Mouse (Mus musculus): Measurements from ENCODE around the gene Chka. TPM values are rescaled to one million over a fixed set of nuclear protein-coding genes. Genes with fewer than 3 reads are reported as not detected.

The Chka gene
- polyA plus RNA-seq, 1 experiment from 2014 or later, result 63.3 TPM

- H3K9me3 ChIP-seq, result no peaks in the 10 kb centered on the region
- ATAC-seq, result no peak
- no peaks in the 10 kb centered on the region for H3K27me3 ChIP-seq (replicated peaks)
- H3K4me3 ChIP-seq (replicated peaks), result no peak overlapping the region
- H3K36me3 ChIP-seq, result peaks cover 42% of the 10 kb centered on the region
- H3K4me1 ChIP-seq (replicated peaks), result 0 out of 2 replicates have a peak, but pooled peaks cover 3% of the 10 kb centered on the region
- H3K9ac ChIP-seq, result no peak overlapping the region
- no peak overlapping the region for H3K4me2 ChIP-seq (replicated peaks)
- no peak overlapping the region for H3K27ac ChIP-seq
- WGBS, result 90% methylated on average over 10 of the region's 10 CpGs
Observed at GRCm38 (mm10) chr19:3896208-3896607, 44.6 kb downstream of the Chka start.

GRCm38 (mm10) chr19:3897557-3897956, 46.0 kb downstream of the Chka start:
- Histone ChIP-seq H3K4me1 (replicated peaks) (0 out of 2 replicates have a peak, but pooled peaks cover 3% of the 10 kb centered on the region), H3K9ac (no peak overlapping the region), H3K4me2 (replicated peaks) (no peak overlapping the region), H3K4me3 (replicated peaks) (no peak overlapping the region), H3K9me3 (no peaks in the 10 kb centered on the region), H3K36me3 (peaks cover 51% of the 10 kb centered on the region), H3K27ac (no peak overlapping the region), H3K27me3 (replicated peaks) (no peaks in the 10 kb centered on the region)
- ATAC-seq, result no peak
- WGBS, result 91% methylated on average over 5 of the region's 5 CpGs

GRCm38 (mm10) chr19:3898952-3899351, 47.4 kb downstream of the Chka start:
- Histone ChIP-seq H3K9ac (no peak overlapping the region), H3K9me3 (no peaks in the 10 kb centered on the region), H3K4me2 (replicated peaks) (no peak overlapping the region), H3K36me3 (peaks cover 56% of the 10 kb centered on the region), H3K27me3 (replicated peaks) (no peaks in the 10 kb centered on the region), H3K4me1 (replicated peaks) (0 out of 2 replicates have a peak, but pooled peaks cover 5% of the 10 kb centered on the region), H3K27ac (no peak overlapping the region), H3K4me3 (replicated peaks) (no peak overlapping the region)
- 83% methylated on average over 7 of the region's 7 CpGs for WGBS
- no peak for ATAC-seq

DNA sequence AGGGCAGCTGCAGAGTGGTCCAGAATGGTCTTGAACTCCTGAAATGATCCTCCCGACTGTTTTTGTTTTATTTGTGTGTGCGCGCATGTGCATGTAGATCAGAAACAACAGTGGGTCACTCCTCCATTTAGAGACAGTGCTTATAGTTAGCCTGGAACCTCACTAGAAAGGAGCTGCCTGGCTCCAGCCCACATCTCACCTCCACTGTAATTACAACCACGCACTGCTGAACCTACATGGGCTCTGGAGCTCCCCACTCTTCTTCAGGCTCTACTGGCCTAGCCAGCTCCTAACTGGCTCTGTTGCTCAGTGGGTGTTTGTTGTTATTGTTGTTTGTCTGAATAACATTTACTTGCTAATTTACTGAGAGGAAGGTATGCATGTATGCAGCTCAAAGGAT, 48.0 kb downstream of the Chka start:
- 94% methylated on average over 4 of the region's 4 CpGs for WGBS
- H3K9ac ChIP-seq, result no peak overlapping the region
- no peak overlapping the region for H3K27ac ChIP-seq
- peaks cover 53% of the 10 kb centered on the region for H3K36me3 ChIP-seq
- no peak for ATAC-seq
- no peaks in the 10 kb centered on the region for H3K27me3 ChIP-seq (replicated peaks)
- H3K4me2 ChIP-seq (replicated peaks), result no peak overlapping the region
- H3K9me3 ChIP-seq, result no peaks in the 10 kb centered on the region
- H3K4me3 ChIP-seq (replicated peaks), result no peak overlapping the region
- H3K4me1 ChIP-seq (replicated peaks), result peaks cover 12% of the 10 kb centered on the region; the same call in 1 of the 2 replicates

GRCm38 (mm10) chr19:3902966-3903365, 51.4 kb downstream of the Chka start:
- 86% methylated on average over 12 of the region's 12 CpGs for WGBS
- Histone ChIP-seq H3K4me1 (replicated peaks) (peaks cover 31% of the 10 kb centered on the region), H3K36me3 (peaks cover 29% of the 10 kb centered on the region)

GRCm38 (mm10) chr19:3903648-3904362, 52.2 kb downstream of the Chka start:
- no peaks in the 10 kb centered on the region for H3K9me3 ChIP-seq
- H3K36me3 ChIP-seq, result peaks cover 29% of the 10 kb centered on the region
- no peak overlapping the region for H3K4me3 ChIP-seq (replicated peaks)
- H3K9ac ChIP-seq, result no peak overlapping the region
- no peaks in the 10 kb centered on the region for H3K27me3 ChIP-seq (replicated peaks)
- H3K4me1 ChIP-seq (replicated peaks), result peaks cover 34% of the 10 kb centered on the region
- ATAC-seq, result no peak
- no peak overlapping the region for H3K27ac ChIP-seq
- no peak overlapping the region for H3K4me2 ChIP-seq (replicated peaks)
- 78% methylated on average over 25 of the region's 25 CpGs for WGBS

More at GRCm38 (mm10) chr19:3902966-3903365, 51.4 kb downstream of the Chka start:
- H3K9ac ChIP-seq, result no peak overlapping the region
- no peak overlapping the region for H3K4me2 ChIP-seq (replicated peaks)
- H3K4me3 ChIP-seq (replicated peaks), result no peak overlapping the region
- H3K27me3 ChIP-seq (replicated peaks), result no peaks in the 10 kb centered on the region
- no peaks in the 10 kb centered on the region for H3K9me3 ChIP-seq
- no peak overlapping the region for H3K27ac ChIP-seq
- no peak for ATAC-seq

- 69% methylated on average over 10 of the region's 10 CpGs for WGBS
- H3K4me2 ChIP-seq (replicated peaks), result peak overlapping the region; percentile 85; the same call in 1 of the 2 replicates
- peaks cover 34% of the 10 kb centered on the region for H3K4me1 ChIP-seq (replicated peaks)
- H3K4me3 ChIP-seq (replicated peaks), result no peak overlapping the region
- H3K9me3 ChIP-seq, result no peaks in the 10 kb centered on the region
- H3K27ac ChIP-seq, result no peak overlapping the region
- ATAC-seq, result no peak
- peaks cover 30% of the 10 kb centered on the region for H3K36me3 ChIP-seq
- H3K9ac ChIP-seq, result no peak overlapping the region
- no peaks in the 10 kb centered on the region for H3K27me3 ChIP-seq (replicated peaks)
Observed at GRCm38 (mm10) chr19:3904363-3904675, 52.7 kb downstream of the Chka start.

DNA sequence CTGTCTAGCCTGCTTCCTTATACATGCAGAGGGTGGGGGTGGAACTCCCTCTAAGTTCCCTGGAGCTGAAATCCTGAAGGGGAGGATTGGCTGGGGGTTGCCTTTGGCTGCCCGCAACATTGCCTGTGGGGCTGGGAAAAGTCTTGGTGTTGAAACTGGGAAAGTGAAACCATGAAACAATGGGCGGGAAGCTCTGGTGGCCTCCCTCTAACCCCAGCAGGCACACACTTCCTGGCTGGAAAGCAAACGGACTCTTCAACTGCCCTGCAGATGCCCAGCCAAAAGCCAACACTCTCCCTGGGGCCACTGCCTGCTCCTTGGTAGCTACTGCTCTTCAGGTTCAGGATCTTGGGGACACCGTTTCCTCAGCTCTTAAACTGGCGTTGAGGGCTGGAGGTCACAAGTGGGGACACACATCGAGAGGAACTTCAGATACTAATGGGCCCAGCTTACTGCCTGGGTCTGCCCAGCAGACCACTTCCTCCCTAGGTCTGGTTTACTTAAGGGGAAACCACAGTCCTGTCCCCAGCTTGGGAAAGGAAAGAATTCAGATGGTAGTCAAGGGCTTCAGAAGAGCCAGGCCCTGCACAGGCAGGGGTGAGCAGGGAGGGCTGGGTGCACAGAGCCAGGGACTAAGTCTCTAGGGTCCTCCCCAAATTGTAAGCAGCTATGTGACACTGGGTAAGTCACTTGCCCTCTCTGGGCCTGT, 53.8 kb downstream of the Chka start:
- H3K36me3 ChIP-seq, result peaks cover 40% of the 10 kb centered on the region
- 26% methylated on average over 6 of the region's 6 CpGs for WGBS
- no peaks in the 10 kb centered on the region for H3K27me3 ChIP-seq (replicated peaks)
- H3K9me3 ChIP-seq, result no peaks in the 10 kb centered on the region
- peak overlapping the region; percentile 73 for H3K27ac ChIP-seq
- peaks cover 34% of the 10 kb centered on the region for H3K4me1 ChIP-seq (replicated peaks)
- H3K9ac ChIP-seq, result peak overlapping the region; percentile 71
- H3K4me3 ChIP-seq (replicated peaks), result peak overlapping the region; percentile 60
- peak overlapping the region; percentile 85 for H3K4me2 ChIP-seq (replicated peaks)
- no peak for ATAC-seq

DNA sequence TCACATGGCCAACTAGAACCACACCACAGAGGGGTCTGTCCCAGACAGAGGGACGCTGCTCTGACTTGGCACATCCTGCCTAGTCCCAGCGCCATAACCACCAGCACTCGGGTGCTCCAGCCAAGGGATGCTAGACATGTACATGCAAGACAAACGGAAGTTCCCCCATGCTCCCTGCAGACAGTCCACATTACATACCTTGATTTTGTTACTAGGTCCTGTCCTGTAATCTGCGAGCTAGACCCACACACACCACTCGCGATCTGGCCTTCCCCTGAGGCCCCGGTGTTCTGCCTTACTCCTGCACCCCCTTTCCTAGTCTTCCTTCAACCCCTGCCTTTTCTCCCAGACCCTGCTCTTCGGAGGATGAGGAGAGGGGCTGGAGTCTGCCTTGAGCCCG, 54.8 kb downstream of the Chka start:
- H3K4me2 ChIP-seq (replicated peaks), result peak overlapping the region; percentile 85
- H3K27me3 ChIP-seq (replicated peaks), result no peaks in the 10 kb centered on the region
- 26% methylated on average over 10 of the region's 10 CpGs for WGBS
- H3K4me3 ChIP-seq (replicated peaks), result peak overlapping the region; percentile 60
- peaks cover 40% of the 10 kb centered on the region for H3K36me3 ChIP-seq
- ATAC-seq, result no peak
- H3K9me3 ChIP-seq, result no peaks in the 10 kb centered on the region
- peak overlapping the region; percentile 79 for H3K27ac ChIP-seq
- H3K4me1 ChIP-seq (replicated peaks), result peaks cover 34% of the 10 kb centered on the region
- peak overlapping the region; percentile 71 for H3K9ac ChIP-seq

- no peaks in the 10 kb centered on the region for H3K9me3 ChIP-seq
- peak within 1 kb of the TSS; percentile 79 for H3K27ac ChIP-seq
- H3K4me1 ChIP-seq (replicated peaks), result peaks cover 42% of the 10 kb centered on the region
- peak; percentile 92 for ATAC-seq
- 5% methylated on average over 36 of the region's 36 CpGs for WGBS
- peak within 1 kb of the TSS; percentile 60 for H3K4me3 ChIP-seq (replicated peaks)
- peak within 1 kb of the TSS; percentile 71 for H3K9ac ChIP-seq
- no peaks in the 10 kb centered on the region for H3K27me3 ChIP-seq (replicated peaks)
- peaks cover 34% of the 10 kb centered on the region for H3K36me3 ChIP-seq
- H3K4me2 ChIP-seq (replicated peaks), result peak within 1 kb of the TSS; percentile 85
Observed at GRCm38 (mm10) chr19:3906795-3907786, 55.5 kb downstream of the Chka start, which contains the start of gene Tcirg1. Gene Tcirg1 (minus strand): TSS chr19:3907133.

- Histone ChIP-seq H3K9ac (no peak overlapping the region), H3K27me3 (replicated peaks) (no peaks in the 10 kb centered on the region), H3K4me3 (replicated peaks) (peak overlapping the region; percentile 60), H3K4me1 (replicated peaks) (peaks cover 43% of the 10 kb centered on the region), H3K4me2 (replicated peaks) (peak overlapping the region; percentile 85), H3K9me3 (no peaks in the 10 kb centered on the region), H3K27ac (peak overlapping the region; percentile 79), H3K36me3 (peaks cover 24% of the 10 kb centered on the region)
- 64% methylated on average over 8 of the region's 8 CpGs for WGBS
- ATAC-seq, result no peak
Observed at GRCm38 (mm10) chr19:3907876-3908660, 56.5 kb downstream of the Chka start.

All from intestine, embryonic 15.5 days (tissue).